Mouse (Mus musculus): ENCODE measurements around the gene Gstt4.
"Not testable (repeated sequence)": the region's sequence is repeated elsewhere in the genome, so short reads cannot be mapped to it uniquely, and the experiment has no call there.

The Gstt4 gene

GRCm38 (mm10) chr10:75822443-75822842 is at the start of gene Gstt4:
Gene Gstt4, minus strand, starts transcription at chr10:75822543.
- DNase-seq = no peak

- DNase-seq = no peak
Observed at GRCm38 (mm10) chr10:75861587-75861986, 39.2 kb upstream of the Gstt4 start.

DNA sequence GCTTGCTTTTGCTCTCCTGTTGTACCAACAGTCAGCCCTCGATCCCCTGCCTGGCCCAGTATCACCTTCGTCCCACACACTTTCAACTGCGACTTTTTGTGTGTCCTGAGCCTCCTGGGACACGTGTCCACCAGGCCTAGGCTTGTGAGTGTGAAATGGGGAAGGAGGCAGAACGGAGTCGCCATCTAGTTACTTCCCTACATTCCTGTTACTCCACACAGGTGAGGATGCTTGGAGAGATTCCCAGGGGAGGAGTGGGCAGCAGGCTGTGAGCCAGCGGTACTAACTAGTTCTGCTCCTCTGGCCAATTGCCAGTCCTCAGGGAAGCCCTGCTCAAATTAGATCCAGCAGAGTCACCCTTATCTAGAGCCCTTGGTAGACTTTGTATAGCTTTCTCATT is 38.4 kb upstream of the Gstt4 start:
- DNase-seq = peak; percentile 46

GRCm38 (mm10) chr10:75859786-75860470 is 37.6 kb upstream of the Gstt4 start, which contains the start of gene Mif:
Gene Mif, minus strand, starts transcription at chr10:75860240.
- DNase-seq = peak; percentile 89

DNA sequence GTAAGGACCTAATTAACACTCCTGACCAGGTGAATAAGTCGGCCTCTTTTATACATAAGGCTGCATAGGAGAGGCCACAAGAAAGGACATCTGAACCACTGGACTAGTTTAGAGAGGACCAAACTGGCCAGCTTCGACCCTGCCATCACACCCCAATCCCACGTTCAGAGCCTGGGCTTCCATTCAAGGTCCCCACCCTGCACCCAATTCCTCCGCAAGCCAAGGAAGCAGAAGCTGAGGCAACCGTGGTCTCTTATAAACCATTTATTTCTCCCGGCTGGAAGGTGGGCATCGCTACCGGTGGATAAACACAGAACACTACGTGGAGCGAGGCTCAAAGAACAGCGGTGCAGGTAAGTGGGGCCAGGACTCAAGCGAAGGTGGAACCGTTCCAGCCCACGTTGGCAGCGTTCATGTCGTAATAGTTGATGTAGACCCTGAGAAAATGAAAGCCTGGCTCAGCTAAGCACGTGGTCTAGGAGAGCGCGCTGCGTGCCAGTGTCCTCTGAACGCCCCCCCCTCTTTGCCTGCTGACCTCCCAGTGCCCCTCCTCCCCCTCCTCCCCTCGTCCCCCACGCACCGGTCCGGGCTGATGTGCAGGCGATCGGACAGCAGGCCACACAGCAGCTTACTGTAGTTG is 36.9 kb upstream of the Gstt4 start:
- peak; percentile 61 for DNase-seq

DNA sequence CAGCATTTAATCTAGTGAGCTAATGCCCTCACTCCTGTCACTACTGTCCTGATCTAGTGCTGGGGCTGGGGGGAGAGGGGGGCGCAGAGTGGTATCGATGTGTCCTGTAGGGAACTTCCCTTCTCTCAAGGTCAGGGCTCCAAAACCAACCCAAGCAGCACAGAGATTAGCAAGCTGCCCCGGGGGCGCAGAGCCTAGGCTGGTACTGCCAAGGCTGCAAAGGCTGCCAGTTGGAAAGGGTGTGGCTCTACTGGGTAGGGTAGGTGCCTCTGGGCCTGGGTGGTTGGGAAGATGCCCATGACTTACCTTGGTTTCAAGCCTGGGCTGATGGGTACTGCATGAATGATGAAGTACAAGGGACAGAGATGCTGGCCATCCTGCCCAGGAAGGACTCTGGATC is 35.3 kb upstream of the Gstt4 start:
- peak; percentile 62 for DNase-seq

DNA sequence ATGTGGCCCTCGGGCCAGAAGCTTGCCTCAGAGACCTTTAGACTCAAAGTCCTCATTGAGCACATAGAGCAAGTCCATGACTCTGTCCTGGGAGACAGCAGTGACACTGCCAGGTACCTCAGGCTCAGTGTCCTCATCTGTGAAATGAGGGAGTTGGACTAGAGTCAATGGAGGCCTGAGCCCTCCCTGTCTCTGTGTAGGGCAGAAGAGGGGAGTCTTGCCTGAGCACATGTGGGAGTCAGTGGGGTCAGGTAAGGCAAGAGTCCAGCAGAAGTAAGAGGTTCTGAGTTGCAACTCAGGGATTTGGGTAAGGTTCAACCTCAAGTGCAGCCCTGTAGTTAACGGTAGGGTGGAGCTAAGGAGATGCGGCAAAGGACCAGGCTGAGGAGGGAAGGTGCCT is 34.6 kb upstream of the Gstt4 start:
- peak; percentile 45 for DNase-seq

- DNase-seq = no peak
Observed at GRCm38 (mm10) chr10:75856155-75856907, 34.0 kb upstream of the Gstt4 start.

GRCm38 (mm10) chr10:75855416-75855981 is 33.2 kb upstream of the Gstt4 start:
- DNase-seq = no peak

DNA sequence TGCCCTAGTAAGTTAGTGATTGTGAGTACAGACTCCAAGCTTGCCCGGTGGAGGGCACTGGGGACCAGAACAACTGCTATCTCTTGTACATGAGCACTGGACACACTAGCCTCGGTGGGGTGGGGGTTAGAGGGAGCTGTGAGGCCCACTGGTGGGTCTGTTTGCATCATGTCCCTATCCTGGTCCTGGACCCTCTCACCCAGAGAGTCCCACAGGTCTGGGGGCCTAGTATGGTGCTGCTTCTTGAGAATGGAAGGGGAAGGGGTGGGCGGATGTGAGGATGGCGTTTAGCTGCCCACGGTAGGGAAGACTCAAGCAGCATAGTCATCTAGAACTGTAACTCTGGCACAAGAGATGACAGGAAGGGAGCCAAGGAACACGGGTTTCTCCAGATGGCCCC is 32.4 kb upstream of the Gstt4 start:
- no peak for DNase-seq

- DNase-seq = no peak
Observed at GRCm38 (mm10) chr10:75854096-75854495, 31.8 kb upstream of the Gstt4 start.

DNA sequence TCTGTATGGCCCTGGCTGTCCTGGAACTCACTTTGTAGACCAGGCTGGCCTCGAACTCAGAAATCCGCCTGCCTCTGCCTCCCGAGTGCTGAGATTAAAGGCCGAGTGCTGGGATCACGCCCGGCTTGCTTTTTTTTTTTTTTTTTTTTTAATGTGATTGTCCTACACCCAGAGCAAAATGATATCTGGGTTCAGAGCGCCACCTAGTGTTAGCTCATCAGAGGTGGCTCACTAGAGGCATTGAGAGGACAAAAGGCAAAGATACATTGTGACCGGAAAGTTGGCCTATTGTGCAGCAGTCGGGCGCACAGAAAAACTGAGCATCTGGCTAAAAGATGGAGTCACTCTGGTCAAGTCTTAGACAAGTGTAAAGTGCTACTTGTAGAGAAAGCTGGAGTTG is 31.1 kb upstream of the Gstt4 start:
- peak; percentile 78 for DNase-seq

DNA sequence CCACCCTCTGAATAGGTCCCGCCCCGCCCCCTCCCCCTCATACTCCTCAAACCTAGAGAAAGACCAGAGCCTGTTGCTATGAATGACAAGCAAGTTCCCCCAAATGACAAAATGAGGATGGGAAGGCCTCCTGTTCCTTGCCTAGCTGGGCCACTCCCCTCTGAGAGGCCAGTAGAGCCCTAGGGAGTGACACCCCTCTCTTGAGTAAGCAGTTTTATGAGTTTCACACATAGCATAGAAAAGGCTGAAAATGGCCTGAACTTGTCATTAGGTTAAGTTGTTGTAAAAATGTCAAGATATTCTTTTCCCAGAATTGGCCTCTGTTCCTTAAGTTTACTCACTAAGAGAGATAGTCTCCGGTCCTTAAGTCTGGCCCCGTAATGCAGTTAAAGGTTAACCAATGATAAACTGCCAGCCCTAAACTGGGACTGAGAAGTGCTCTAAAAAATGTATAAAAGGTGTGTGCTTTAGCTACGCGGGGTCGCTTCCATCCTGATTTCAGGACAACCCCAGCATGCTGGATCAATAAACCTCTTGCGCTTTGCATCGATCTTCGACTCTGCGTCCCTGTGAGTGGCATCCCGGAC is 30.3 kb upstream of the Gstt4 start:
- no peak for DNase-seq

DNA sequence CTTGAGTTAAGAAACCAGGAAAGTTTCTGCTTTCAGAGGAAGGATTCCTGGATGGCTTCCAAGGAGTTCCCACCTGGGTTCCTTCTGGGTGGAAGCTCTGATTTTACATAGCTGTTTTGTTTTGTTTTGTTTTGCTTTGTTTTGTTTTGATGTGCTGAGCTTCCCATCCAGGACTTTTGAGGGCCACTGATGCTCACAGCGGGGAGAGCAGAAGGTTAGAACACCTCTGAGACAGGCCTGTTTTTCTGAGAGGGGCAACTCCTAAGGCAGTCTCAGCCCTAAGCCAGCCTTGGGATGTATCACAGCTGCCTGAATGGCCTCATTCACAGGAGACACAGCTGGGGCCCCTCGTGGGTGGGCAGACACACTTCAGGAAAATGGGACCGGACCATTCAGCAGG is 29.3 kb upstream of the Gstt4 start:
- DNase-seq = no peak

DNA sequence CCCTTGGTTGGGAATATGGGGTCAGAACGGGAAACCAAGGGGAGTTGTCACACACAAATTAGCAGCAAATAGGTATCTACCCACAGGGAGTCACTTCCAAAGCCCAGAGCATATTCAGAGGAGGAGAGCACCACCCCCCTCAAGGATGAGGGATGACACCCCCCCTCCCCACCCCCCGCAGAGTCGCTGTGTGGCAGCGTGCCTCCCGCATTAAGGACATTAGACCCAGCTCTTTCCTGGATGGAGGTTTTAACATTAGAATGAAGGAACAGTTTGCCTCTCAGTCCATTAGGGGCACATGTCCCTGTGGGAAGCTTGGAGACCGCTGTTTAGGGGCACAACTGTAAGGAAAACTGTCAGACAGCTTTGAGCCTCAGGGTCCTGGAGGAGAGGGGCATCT is 28.7 kb upstream of the Gstt4 start:
- no peak for DNase-seq

- DNase-seq = no peak
Observed at GRCm38 (mm10) chr10:75848382-75848781, 26.0 kb upstream of the Gstt4 start.

DNA sequence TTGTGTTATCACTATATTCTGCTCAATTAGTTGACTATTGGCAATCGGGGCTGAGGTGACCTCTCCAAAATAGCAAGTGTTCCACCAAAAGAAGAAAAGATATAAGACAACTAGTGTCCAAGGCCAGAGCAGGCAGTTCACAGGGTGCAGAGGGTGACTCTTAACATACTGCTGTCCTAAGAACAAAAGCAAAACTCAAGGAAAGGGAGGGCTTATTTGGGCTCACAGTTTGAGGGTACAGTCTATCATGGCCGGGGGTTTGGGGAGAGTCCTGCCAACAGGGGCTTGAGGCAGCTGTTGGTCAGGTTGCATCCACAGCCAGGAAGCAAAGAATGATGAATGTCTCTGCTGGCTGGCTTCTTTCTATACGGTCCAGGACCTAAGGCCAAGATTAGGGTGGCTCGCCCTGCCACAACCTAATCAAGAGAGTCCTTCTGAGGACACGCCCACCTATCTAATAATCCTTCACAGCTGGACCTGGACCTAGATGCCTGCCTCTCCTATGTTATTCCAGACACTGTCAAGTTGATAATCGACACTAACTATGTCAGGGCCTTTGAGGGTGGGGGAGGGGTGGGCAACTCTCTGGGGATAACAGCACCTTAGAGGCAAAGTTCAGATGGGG is 23.1 kb upstream of the Gstt4 start:
- DNase-seq = no peak

- no peak for DNase-seq
Observed at GRCm38 (mm10) chr10:75844800-75845199, 22.5 kb upstream of the Gstt4 start.

DNA sequence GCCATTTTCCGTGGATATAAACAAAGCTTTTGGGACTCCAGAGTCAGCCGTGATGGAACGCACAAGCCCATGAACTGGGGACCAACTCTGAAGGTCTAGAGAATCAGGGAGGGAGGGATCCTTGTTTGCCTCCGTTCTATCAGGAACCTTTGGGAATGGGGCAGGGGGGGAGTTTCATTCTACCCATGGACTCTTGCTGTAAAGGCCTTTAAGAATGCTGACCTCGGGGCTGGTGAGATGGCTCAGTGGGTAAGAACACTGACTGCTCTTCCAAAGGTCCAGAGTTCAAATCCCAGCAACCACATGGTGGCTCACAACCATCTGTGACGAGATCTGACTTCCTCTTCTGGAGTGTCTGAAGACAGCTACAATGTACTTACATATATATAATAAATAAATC is 21.6 kb upstream of the Gstt4 start:
- DNase-seq = not testable (repeated sequence)

DNA sequence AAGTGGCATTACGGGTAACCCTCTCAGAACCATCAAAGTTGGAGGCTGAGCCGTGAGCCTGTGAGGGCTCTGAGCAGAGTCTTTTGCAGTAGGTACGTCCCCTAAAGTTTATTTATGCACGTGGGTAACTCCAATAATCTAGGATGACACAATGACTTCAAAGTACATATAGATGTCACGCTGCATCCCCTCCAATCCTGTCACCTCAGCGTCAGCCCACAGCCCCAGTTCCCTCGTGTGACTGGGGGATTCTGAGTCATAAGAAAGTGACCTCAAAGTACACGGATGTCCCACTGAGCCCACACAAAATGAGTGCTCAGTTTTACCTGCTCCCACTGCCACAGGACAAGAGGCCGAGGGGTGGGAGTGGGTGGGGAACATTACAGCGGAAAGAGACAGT is 16.7 kb upstream of the Gstt4 start:
- no peak for DNase-seq

- peak; percentile 98 for DNase-seq
Observed at GRCm38 (mm10) chr10:75837248-75837759, 15.0 kb upstream of the Gstt4 start, which contains the start of gene Gstt2. Gene Gstt2, minus strand, starts transcription at chr10:75837424.

- peak; percentile 88 for DNase-seq
Observed at GRCm38 (mm10) chr10:75835761-75836531, 13.6 kb upstream of the Gstt4 start.

Data from kidney, adult 11 months (tissue).